Mouse (Mus musculus): Measurements from ENCODE around the gene Inka2.
A peak's percentile ranks its signal among the peaks of the same experiment; 100 is the strongest.

Gene Inka2

DNA sequence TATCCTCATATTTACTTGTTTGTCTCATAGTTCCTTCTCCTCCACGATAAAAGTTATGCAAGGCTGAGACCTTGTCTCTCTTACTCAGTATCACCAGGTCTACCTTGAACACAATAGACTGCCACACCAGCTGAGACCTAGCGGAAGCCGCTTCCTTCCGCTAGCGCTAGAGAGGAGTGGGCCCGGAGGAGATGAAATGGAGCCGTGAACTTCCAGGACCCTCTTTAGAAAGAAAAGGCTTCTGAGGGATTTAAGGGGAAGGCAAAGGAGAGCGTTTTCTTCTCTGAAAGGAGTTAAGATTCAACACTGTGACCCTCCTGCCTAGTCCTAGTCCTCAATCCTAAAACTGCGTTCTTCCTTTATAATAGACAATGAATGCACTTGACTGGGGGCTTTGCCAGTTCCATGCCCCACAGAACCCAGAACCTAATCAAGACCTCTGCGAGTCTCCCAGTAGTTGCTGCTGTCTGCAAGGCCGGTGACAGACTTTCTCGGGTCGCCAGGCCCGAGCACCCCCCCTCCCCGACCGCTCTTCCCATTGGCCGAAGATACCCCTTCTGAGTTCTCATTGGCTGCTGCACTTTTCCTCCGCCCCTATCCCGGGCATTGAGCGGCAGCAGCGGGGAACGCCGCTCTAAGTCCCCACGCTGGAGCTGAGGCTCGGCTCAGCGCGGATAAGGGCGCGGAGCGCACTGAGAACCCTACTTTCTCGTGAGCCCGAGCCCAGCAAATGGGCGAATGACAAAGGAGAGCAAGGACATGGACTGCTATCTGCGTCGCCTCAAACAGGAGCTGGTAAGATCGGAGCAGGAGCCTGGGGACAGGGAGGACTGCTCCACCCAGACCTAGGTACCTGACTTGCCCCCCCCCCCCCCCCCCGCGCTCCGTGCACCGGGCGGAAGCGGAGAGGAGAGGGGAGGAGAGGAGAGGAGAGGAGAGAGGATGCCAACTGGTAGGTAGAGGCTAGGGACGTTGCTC is at the start of gene Inka2:
Gene Inka2, plus strand, starts transcription at position 569 of the 978 bp plus-strand sequence.
- peak; percentile 93 for DNase-seq

GRCm38 (mm10) chr3:105655031-105655585 is 49.3 kb upstream of the Inka2 start:
- no peak for DNase-seq

GRCm38 (mm10) chr3:105660530-105660929 is 43.9 kb upstream of the Inka2 start:
- no peak for DNase-seq

DNA sequence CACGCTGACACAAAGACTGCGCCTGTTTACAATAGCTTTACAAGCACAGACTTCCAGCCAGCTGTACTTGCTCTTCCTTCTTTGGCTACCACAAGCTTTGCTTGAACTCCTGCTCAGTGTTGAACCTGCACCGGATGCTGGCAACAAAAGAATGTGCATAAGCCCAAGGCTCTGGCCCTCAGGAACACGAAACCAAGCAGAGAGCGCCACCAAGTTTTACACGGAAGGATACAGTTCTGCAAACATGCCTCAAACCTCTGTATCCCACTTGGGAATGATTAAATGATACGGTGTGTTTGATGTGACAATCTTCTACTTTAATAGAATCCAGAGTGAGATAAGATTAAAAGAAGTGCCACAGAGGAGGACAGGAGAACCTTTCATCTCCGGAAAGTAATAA is 41.4 kb upstream of the Inka2 start:
- DNase-seq = no peak

GRCm38 (mm10) chr3:105665105-105665765 is 39.2 kb upstream of the Inka2 start:
- DNase-seq = no peak

DNA sequence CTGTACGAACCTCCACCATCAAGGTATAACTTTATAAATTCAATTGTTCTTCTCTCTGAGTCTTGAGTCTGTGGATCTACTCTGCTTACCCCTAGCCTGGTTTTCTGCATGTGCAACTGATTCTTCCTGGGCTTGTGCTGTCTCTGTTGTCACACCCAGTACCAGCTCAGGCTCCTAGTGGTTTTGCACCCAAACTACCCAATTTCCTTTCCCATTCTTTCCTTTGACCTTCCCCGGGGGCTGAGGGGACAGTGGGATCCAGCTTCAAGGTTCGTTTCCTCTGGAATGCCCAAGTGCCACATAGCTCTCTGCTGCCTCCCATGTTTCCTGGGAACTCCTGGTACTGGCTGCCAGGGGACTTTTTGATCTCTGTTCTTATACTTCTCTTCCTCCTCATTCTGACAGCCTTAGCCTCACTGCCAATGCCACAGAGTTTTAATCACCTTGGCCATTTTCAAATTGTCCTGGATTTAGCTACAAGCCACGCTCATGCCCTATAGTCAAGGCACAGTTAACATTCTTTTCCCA is 37.3 kb upstream of the Inka2 start:
- DNase-seq = no peak

- no peak for DNase-seq
Measured at GRCm38 (mm10) chr3:105668161-105668560, 36.2 kb upstream of the Inka2 start.

- no peak for DNase-seq
Measured at GRCm38 (mm10) chr3:105669776-105670175, 34.6 kb upstream of the Inka2 start.

GRCm38 (mm10) chr3:105670801-105671200 is 33.6 kb upstream of the Inka2 start:
- no peak for DNase-seq

DNA sequence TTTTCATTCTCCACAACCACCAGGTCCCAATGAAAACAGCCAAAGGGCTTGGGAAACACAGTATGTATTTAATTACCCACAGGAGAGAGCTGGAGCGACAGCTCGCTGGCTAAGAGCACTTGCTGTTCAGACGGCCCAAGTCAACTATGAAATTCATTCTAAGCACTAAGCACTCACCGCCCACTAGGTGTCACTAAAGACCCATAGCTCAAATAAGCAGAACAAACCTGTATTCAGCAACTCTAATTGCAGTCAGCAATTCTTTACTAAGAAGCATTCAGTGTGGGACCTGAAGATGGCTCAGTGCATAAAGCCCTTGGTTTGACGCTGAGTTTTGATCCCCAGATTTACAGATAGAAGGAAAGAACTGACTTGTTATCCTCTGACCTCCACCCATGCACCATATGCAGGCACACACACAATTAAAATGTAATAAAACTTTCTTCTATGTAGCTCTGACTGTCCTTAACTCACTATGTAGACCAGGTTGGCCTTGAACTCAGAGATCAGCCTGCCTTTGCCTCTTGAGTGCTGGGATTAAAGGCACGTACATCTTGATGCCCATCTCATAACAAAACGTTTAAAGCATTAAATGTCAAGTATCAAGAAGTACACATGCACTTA is 29.7 kb upstream of the Inka2 start:
- peak; percentile 86 for DNase-seq

GRCm38 (mm10) chr3:105675932-105676331 is 28.5 kb upstream of the Inka2 start:
- no peak for DNase-seq

DNA sequence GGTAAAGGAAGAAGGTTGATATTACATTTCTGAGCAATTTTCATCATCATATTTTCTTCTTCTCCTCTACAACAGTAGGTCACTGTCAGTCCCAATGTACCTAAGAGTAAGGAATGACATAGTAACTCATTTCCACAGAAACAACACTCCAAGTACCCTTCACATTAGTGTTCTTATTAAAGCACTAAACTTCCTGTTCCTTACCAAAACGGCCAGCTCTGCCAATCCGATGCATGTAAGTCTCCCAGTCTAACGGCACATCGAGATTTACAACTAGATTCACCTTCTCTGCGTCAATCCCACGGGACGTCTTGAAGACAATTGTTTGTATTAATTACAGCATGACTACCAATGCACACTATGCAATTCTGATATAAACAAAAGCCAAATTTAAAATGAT is 24.1 kb upstream of the Inka2 start:
- DNase-seq = no peak

DNA sequence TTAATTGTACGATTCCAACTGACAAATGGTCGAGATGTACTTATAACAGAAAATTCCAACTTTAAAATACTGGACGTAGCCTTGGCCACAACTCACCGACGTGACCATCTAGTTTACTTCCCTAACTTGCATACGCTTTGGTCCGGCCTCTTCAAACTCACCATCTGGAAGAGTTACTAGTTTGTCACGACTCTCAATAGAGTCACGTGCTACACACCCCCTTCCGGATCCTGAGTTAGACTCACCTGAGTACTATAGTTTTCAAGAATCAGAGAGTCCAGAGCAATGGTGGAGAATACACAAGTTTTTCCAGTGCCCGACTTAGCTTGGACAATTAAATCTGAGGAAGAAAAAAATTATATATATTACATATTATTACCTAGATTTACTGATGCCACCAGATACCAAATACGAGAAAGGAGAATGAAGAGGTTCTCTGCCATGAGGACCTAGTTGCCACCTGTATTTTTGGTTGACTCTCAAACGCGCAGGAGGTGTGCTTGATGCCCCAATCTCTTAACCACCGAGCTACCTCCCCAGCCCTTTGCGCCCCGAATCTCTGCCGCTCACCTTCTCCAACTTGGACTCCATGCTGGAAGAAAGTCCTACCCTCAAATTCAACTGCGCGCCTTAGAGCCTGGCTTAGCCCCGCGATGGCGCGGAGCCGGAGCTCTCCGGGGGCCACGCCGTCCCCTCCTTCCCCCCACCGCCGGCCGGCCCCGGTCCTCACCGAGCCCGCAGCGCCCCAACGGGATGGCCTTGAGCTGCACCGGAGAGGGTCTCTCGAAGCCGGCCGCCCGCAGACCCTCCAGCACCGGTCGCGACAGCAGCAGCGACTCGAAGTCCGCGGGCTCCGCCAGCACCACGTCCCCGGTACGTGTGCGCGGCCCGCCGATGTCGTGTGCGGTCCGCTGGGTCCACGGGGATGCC is 17.7 kb upstream of the Inka2 start:
- no peak for DNase-seq

DNA sequence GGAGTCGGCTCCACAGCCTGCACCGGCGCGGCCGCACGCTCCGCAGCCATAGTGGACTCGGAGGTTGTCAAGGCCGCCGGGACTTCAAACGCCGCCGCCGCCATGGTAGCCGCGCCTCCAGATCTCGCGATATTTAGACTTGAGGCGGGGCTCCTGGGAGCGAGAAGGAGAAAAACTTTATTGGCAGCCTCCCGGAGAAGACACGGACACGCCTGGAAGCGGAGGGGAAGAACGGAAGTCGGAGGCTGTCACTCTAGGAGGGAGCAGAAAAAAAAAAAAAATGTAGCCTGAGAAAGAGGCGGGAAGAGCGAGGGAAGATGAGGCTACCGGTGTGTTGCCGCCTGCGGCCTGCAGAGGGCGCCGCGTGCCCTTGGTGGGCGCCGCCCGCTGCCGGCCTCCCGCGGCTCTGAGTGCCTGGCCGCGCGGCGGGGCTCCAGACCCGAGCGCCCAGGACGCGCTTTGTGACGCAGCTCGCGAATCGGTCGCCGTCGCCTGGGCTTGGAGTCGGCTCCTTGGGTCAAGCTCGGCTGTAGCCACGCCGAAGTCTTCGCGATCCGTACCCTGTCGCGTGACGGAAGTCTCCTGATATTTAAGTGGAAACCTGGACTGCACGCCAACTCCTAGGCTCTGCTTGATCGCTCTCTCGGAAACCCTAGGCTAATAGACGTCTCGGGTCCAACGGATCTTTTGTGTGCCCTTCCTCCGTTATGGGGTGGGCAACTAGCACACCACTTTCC is 16.9 kb upstream of the Inka2 start, which contains the start of gene Ddx20:
Gene Ddx20, minus strand, starts transcription at position 251 of the 737 bp plus-strand sequence.
- DNase-seq = peak; percentile 99

GRCm38 (mm10) chr3:105688536-105688935 is 15.9 kb upstream of the Inka2 start:
- DNase-seq = no peak

DNA sequence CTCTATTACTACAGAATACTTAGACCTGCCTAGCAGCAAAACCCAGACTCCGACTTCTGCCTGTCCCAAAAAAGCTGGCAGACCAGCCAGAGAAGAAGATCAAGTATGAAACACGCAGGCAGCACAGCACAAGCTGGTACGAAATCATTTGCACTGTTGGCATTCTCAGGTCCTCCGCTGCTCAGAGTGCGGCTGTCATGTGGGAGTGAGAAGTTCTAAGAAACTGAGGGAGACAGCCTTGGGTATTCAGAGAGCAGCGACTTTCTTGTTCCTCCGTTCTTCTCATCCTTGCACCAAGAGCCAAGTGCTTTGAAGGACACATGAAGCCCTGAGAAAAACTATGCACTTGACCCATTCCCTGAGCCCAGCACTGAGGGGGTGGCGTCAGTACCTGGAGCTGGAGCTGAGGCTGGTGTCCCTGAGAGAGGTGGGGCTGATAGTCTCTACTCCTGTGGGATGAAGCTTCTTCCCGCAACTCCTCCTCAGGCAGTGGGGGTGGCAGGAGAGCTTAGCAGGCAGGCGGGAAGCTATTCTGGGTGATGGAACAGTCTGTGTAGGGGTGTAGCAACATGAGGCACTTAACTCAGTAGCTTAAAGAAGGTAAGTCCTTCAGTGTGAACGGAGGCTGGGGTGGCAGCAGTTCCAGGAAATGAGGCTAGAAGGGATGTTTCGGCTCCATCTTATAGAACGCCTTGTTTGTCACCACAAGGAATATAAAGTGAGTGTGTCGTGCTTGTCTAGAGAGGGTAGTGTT is 10.9 kb upstream of the Inka2 start:
- DNase-seq = no peak

DNA sequence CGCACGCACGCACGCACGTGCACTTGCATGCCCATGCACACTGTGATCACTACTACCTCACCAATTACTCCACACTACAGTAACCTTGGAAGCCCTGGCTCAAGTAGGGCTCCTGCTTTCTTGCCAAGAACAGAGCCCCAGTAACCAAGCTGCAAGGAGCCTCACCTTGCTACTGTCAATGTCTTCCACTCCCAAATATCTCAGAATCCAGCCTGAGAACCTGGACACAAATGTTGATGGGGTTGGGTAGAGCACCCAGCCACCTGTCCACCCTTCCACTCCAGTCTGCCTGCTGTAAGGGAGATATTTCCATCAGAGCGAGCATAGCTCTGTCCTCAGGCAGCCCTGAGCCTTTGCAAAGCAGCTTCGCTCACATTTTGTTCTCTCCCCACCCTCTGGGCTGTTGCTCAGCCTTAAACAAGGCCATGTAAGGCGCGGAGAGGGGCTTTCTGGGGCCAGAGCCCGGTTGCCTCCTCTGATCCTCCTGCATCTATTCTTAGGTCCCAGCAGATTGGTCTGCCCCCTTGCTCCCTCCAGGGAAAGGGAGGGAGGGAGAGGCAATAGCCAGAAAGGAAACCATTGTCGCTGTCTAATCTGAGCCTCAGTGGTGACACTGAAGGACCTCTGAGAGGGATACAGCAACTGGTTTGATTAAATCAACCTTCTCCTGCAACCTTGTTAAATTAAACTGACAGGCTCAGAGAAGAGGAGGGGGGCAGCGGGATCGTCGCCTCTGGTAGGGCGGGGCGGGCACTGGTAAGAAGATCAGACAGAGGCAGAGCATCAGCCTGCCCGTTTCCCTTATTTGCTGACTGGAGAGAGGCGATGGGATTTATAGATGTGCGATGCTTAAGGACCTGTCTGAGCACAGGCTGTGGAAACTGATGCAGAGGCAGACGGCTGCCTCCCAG is 8.7 kb upstream of the Inka2 start:
- peak; percentile 37 for DNase-seq

DNA sequence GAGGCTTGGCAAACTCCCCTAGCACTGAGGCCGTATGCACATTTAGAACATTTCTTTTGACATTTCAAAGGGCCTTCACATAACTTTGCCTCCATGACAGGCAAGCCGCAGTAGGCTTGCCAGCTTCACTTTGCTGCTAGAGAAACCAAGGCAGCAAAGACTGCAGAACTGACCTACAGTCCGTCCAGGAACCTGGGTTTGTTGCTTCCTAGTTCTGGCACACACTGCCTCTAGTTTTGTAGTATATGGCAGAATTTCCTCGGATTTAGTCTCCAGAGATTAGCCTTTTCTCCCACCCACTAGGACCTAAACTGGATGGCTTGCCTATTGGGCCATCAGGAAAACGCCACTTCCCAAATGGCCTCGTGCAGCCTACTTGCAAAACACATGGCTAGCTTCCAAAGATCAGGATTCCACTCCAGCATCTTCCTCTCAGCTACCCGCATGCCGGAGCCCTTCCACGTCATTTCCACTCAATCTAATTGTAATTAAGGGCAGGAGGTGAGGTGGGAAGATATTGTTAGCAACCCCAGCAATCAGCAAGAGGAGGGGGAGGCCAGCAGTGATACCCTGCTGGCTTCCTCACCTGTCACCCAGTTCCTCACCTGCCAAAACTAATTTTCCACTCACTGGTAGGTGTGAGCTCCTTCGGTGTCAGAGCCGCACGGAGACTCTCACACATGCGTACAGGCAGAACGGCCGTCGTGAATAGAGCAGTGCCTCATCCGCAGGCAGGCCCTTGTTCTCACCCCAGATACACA is 7.8 kb upstream of the Inka2 start:
- DNase-seq = no peak

GRCm38 (mm10) chr3:105697148-105697441 is 7.3 kb upstream of the Inka2 start:
- no peak for DNase-seq

All from embryo, embryonic 11 days (tissue).